Mouse (Mus musculus) kidney, embryonic 14.5 days (tissue): Measurements from ENCODE around the gene S100a3. TPM values are rescaled to one million over a fixed set of nuclear protein-coding genes. Genes with fewer than 3 reads are reported as not detected.

Experiments
- ATAC-seq: fragments of 200-750 bp; cut with Nextera tagmentation; 2 replicates; pipeline ENCODE4 v1.8.0; 2017; ENCODE audit warnings: moderate number of reproducible peaks, mild to moderate bottlenecking, moderate TSS enrichment, moderate library complexity; ENCODE audit not compliant: low FRiP score, low TSS enrichment
- H3K27ac ChIP-seq: fragments of 300-500 bp; sonication (generic); 2 replicates; pipeline ENCODE4 v1.5.1; 2014; ENCODE audit warnings: low read depth, mild to moderate bottlenecking, low read length, moderate library complexity, mixed read lengths
- H3K27me3 ChIP-seq: fragments of 300-500 bp; sonication (generic); 2 replicates; pipeline ENCODE4 v1.6.1; 2014; ENCODE audit warnings: mild to moderate bottlenecking, low read length; ENCODE audit not compliant: control insufficient read depth, insufficient read depth
- H3K36me3 ChIP-seq: fragments of 300-500 bp; sonication (generic); 2 replicates; pipeline ENCODE4 v1.6.1; 2014; ENCODE audit warnings: low read length, mixed read lengths; ENCODE audit not compliant: control insufficient read depth, insufficient read depth
- H3K4me1 ChIP-seq: fragments of 300-500 bp; sonication (generic); 2 replicates; pipeline ENCODE4 v1.6.1; 2014; ENCODE audit warnings: low read length, mixed read lengths; ENCODE audit not compliant: control insufficient read depth, insufficient read depth
- H3K4me2 ChIP-seq: fragments of 300-500 bp; sonication (generic); replicated peaks from 2 replicates; pipeline ENCODE4 v1.6.1; 2014; ENCODE audit warnings: low read depth, mild to moderate bottlenecking, low read length
- H3K4me3 ChIP-seq: fragments of 300-500 bp; sonication (generic); 2 replicates; pipeline ENCODE4 v1.5.1; 2014; ENCODE audit warnings: mild to moderate bottlenecking, low read length
- H3K9ac ChIP-seq: fragments of 300-500 bp; sonication (generic); 2 replicates; pipeline ENCODE4 v1.6.1; 2014; ENCODE audit warnings: low read depth, mild to moderate bottlenecking, low read length, moderate library complexity
- H3K9me3 ChIP-seq: fragments of 300-500 bp; sonication (generic); 2 replicates; pipeline ENCODE4 v1.6.1; 2016; ENCODE audit warnings: low read length; ENCODE audit not compliant: control insufficient read depth
- WGBS: fragments of 180-500 bp; shearing (Covaris S2); extraction: QIAGEN DNeasy Blood & Tissue Kit; methylation state at CpG from one replicate; pipeline ENCODE4 v1.1.7; 2014; 5-methylcytosine and 5-hydroxymethylcytosine counted together
- polyA plus RNA-seq: library from polyadenylated mRNA; unstranded; fragments of >200 nt; fragmentation: Nextera tagmentation; extraction: Ambion mirVana; gene quantifications from 2 replicates; pipeline ENCODE4 v1.2.1, GENCODE M21; 2014

The S100a3 gene
- polyA plus RNA-seq, 1 experiment from 2014 or later: not detected

DNA sequence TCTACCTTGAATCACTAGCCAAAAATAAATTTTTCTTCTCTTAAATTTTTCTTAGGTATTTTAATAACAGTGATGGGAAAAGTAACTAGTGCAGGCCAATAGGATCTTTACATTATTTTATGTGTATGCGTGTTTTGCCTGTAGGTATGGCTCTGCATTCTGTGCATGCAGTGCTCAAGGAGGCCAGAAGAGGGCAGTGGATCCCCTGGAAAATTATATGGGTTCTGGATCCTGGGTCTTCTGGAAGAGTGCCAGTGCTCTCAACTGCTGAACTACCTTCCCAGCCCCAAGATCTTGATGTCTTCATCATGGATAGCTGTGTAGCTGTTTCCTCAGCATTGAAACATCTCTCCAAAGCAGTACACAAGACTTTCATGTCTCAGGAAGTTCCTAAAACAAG lies 21.8 kb downstream of the S100a3 start:
- H3K9ac ChIP-seq: no peak overlapping the region
- H3K27me3 ChIP-seq: no peaks in the 10 kb centered on the region
- H3K4me3 ChIP-seq: no peak overlapping the region
- no peaks in the 10 kb centered on the region for H3K4me1 ChIP-seq
- no peak overlapping the region for H3K4me2 ChIP-seq
- no peaks in the 10 kb centered on the region for H3K36me3 ChIP-seq
- H3K9me3 ChIP-seq: no peaks in the 10 kb centered on the region
- WGBS: 89% methylated on average over 1 of the region's 1 CpGs
- no peak for ATAC-seq
- no peak overlapping the region for H3K27ac ChIP-seq

- 75% methylated on average over 4 of the region's 4 CpGs for WGBS
- no peak for ATAC-seq
Observed at GRCm38 (mm10) chr3:90582556-90582955, 22.2 kb downstream of the S100a3 start.

GRCm38 (mm10) chr3:90583893-90584292 lies 23.5 kb downstream of the S100a3 start:
- Histone ChIP-seq H3K4me3 (no peak overlapping the region), H3K27me3 (no peaks in the 10 kb centered on the region), H3K9ac (no peak overlapping the region), H3K4me2 (no peak overlapping the region), H3K9me3 (no peaks in the 10 kb centered on the region), H3K27ac (no peak overlapping the region), H3K4me1 (no peaks in the 10 kb centered on the region), H3K36me3 (no peaks in the 10 kb centered on the region)
- no peak for ATAC-seq
- 54% methylated on average over 3 of the region's 3 CpGs for WGBS

More at GRCm38 (mm10) chr3:90582556-90582955, 22.2 kb downstream of the S100a3 start:
- Histone ChIP-seq H3K27ac (no peak overlapping the region), H3K4me3 (no peak overlapping the region), H3K9ac (no peak overlapping the region), H3K36me3 (no peaks in the 10 kb centered on the region), H3K4me1 (no peaks in the 10 kb centered on the region), H3K9me3 (no peaks in the 10 kb centered on the region), H3K27me3 (no peaks in the 10 kb centered on the region), H3K4me2 (no peak overlapping the region)

GRCm38 (mm10) chr3:90585595-90585994 lies 25.2 kb downstream of the S100a3 start:
- H3K4me3 ChIP-seq: no peak overlapping the region
- H3K27me3 ChIP-seq: no peaks in the 10 kb centered on the region
- H3K4me1 ChIP-seq: no peaks in the 10 kb centered on the region
- no peak overlapping the region for H3K4me2 ChIP-seq
- no peak overlapping the region for H3K9ac ChIP-seq
- H3K9me3 ChIP-seq: no peaks in the 10 kb centered on the region
- H3K27ac ChIP-seq: no peak overlapping the region
- H3K36me3 ChIP-seq: no peaks in the 10 kb centered on the region
- ATAC-seq: peak; percentile 50; the same call in 1 of the 2 replicates
- WGBS: 37% methylated on average over 5 of the region's 5 CpGs

- Histone ChIP-seq H3K27me3 (no peaks in the 10 kb centered on the region), H3K9me3 (no peaks in the 10 kb centered on the region), H3K4me2 (no peak overlapping the region), H3K36me3 (no peaks in the 10 kb centered on the region), H3K4me1 (no peaks in the 10 kb centered on the region), H3K4me3 (no peak overlapping the region), H3K9ac (no peak overlapping the region), H3K27ac (no peak overlapping the region)
- no peak for ATAC-seq
- 86% methylated on average over 15 of the region's 15 CpGs for WGBS
Observed at GRCm38 (mm10) chr3:90586016-90586643, 25.8 kb downstream of the S100a3 start.

GRCm38 (mm10) chr3:90586906-90587305 lies 26.5 kb downstream of the S100a3 start:
- H3K27me3 ChIP-seq: no peaks in the 10 kb centered on the region
- 50% methylated on average over 10 of the region's 10 CpGs for WGBS
- no peak overlapping the region for H3K4me2 ChIP-seq
- no peak overlapping the region; the same call in 1 of the 2 replicates for H3K27ac ChIP-seq
- no peaks in the 10 kb centered on the region for H3K4me1 ChIP-seq
- H3K36me3 ChIP-seq: no peaks in the 10 kb centered on the region
- no peaks in the 10 kb centered on the region for H3K9me3 ChIP-seq
- no peak overlapping the region for H3K9ac ChIP-seq
- H3K4me3 ChIP-seq: no peak overlapping the region
- ATAC-seq: 0 out of 2 replicates have a peak, but pooled peaks have one; percentile 28

GRCm38 (mm10) chr3:90587361-90588101 lies 27.2 kb downstream of the S100a3 start:
- no peak for ATAC-seq
- Histone ChIP-seq H3K9ac (no peak overlapping the region), H3K4me1 (no peaks in the 10 kb centered on the region), H3K4me3 (no peak overlapping the region), H3K4me2 (no peak overlapping the region), H3K9me3 (no peaks in the 10 kb centered on the region), H3K27me3 (no peaks in the 10 kb centered on the region), H3K27ac (no peak overlapping the region), H3K36me3 (no peaks in the 10 kb centered on the region)
- WGBS: 82% methylated on average over 14 of the region's 14 CpGs

GRCm38 (mm10) chr3:90589390-90589789 lies 29.0 kb downstream of the S100a3 start:
- ATAC-seq: no peak
- Histone ChIP-seq H3K4me1 (no peaks in the 10 kb centered on the region), H3K9me3 (no peaks in the 10 kb centered on the region), H3K27me3 (no peaks in the 10 kb centered on the region), H3K4me2 (no peak overlapping the region), H3K36me3 (no peaks in the 10 kb centered on the region), H3K4me3 (no peak overlapping the region), H3K9ac (no peak overlapping the region), H3K27ac (no peak overlapping the region)
- 76% methylated on average over 6 of the region's 6 CpGs for WGBS

- Histone ChIP-seq H3K27ac (no peak within 1 kb of the TSS), H3K9ac (no peak within 1 kb of the TSS), H3K36me3 (no peaks in the 10 kb centered on the region), H3K27me3 (no peaks in the 10 kb centered on the region), H3K4me1 (no peaks in the 10 kb centered on the region), H3K4me3 (no peak within 1 kb of the TSS), H3K9me3 (no peaks in the 10 kb centered on the region), H3K4me2 (no peak within 1 kb of the TSS)
- ATAC-seq: no peak
- 93% methylated on average over 8 of the region's 8 CpGs for WGBS
Observed at GRCm38 (mm10) chr3:90589947-90590346, 29.6 kb downstream of the S100a3 start, which contains the start of gene S100a2. TSS of gene S100a2 (plus strand) at chr3:90590247.
